Comparison of ENCODE assay signal across 24 mouse cellular contexts in genomic region chrX:142928430-142928829, GRCm38 (mm10). TPM values are rescaled to one million over a fixed set of nuclear protein-coding genes. Genes with fewer than 3 reads are reported as not detected.
DNase-seq lines count a peak whose midpoint lies in the region; ATAC-seq and TF ChIP-seq lines count a peak whose summit lies in the region.
"Had no signal": no experiment of that assay in that cellular context is flagged by ENCODE, and none has a peak within 500 bp of the region (broad histone marks: within the 10 kb centered on the region; RNA-seq: fewer than 3 reads in every experiment).

No protein-coding gene starts in this region.

- H3K4me1 ChIP-seq in intestine, embryonic 16.5 days (ENCODE audit: control insufficient read depth, insufficient read depth, low read length) = no peaks in the 10 kb centered on the region
- H3K4me1 ChIP-seq: forebrain, embryonic 10.5 days; forebrain, embryonic 13.5 days; heart, embryonic 10.5 days; intestine, embryonic 15.5 days had no signal

- no peak overlapping the region for H3K4me3 ChIP-seq in myocyte
- no peak overlapping the region for H3K4me3 ChIP-seq in intestine, embryonic 16.5 days (ENCODE audit: low read length)
- H3K4me3 ChIP-seq: forebrain, embryonic 10.5 days; forebrain, embryonic 13.5 days; heart, adult 2 months; heart, embryonic 10.5 days; heart, embryonic 13.5 days; intestine, embryonic 15.5 days had no signal

- peak overlapping the region; percentile 40 for H3K4me2 ChIP-seq in myocyte (ENCODE audit: low read depth)
- no peak overlapping the region for H3K4me2 ChIP-seq in intestine, embryonic 16.5 days (ENCODE audit: low read depth, low read length)
- H3K4me2 ChIP-seq: forebrain, embryonic 13.5 days; heart, embryonic 13.5 days; hindbrain, embryonic 14.5 days; intestine, embryonic 15.5 days had no signal

- ATAC-seq in activated CD4-positive, CD25-positive, alpha-beta regulatory T cell, adult 4 months = peak; percentile 36
- no peak for ATAC-seq in intestine, embryonic 16.5 days
- ATAC-seq: forebrain, embryonic 13.5 days; forebrain, embryonic 16.5 days; hindbrain, postnatal 0 days; intestine, embryonic 15.5 days had no signal

- H3K27ac ChIP-seq in intestine, embryonic 16.5 days (ENCODE audit: low read length) = no peak overlapping the region
- H3K27ac ChIP-seq: forebrain, embryonic 10.5 days; forebrain, embryonic 13.5 days; heart, adult 2 months; heart, embryonic 10.5 days; heart, embryonic 13.5 days; hindbrain, embryonic 14.5 days; hindbrain, postnatal 0 days; intestine, embryonic 15.5 days had no signal

- H3ac ChIP-seq in myocyte (ENCODE audit: control insufficient read depth, insufficient read length) = no peak overlapping the region

- peak; percentile 4 for DNase-seq in CD4-positive helper T cell, adult 2 months (ENCODE audit: low read depth, low spot score)
- no peak for DNase-seq in spleen, adult 12 weeks (ENCODE audit: low spot score)
- DNase-seq in cerebellum, adult 18-20 months = no peak
- DNase-seq: adrenal gland, adult 8-10 months; adrenal gland, postnatal 25 days; cerebellum, adult 11-12 months; cerebellum, adult 9-10 months; cerebellum, postnatal 14 days; gastrocnemius, postnatal 10 days; gastrocnemius, postnatal 36 days; heart, adult 2 months; heart, postnatal 14 days; heart, postnatal 4 days had no signal

- H3K9ac ChIP-seq in intestine, embryonic 16.5 days (ENCODE audit: low read depth, low read length) = no peak overlapping the region
- H3K9ac ChIP-seq: forebrain, embryonic 13.5 days; heart, embryonic 13.5 days; hindbrain, embryonic 14.5 days; intestine, embryonic 15.5 days had no signal

- H3K27me3 ChIP-seq in myocyte (ENCODE audit: control insufficient read depth, insufficient read depth, insufficient read length) = no peaks in the 10 kb centered on the region
- no peaks in the 10 kb centered on the region for H3K27me3 ChIP-seq in intestine, embryonic 16.5 days (replicated peaks; ENCODE audit: control insufficient read depth, insufficient read depth, low read length)
- H3K27me3 ChIP-seq: forebrain, embryonic 13.5 days; heart, embryonic 13.5 days; intestine, embryonic 15.5 days had no signal

- 69% methylated on average over 4 of the region's 4 CpGs for WGBS in intestine, embryonic 16.5 days

- no peak for TF ChIP-seq POLR2A in myocyte (IDR thresholded peaks at IDR 0.05; ENCODE audit: insufficient read length, low read depth)

- no peaks in the 10 kb centered on the region for H3K36me3 ChIP-seq in myocyte (ENCODE audit: control insufficient read depth, insufficient read depth)
- H3K36me3 ChIP-seq in intestine, embryonic 16.5 days (ENCODE audit: control insufficient read depth, insufficient read depth, low read length) = no peaks in the 10 kb centered on the region
- H3K36me3 ChIP-seq: heart, embryonic 10.5 days; heart, embryonic 13.5 days; intestine, embryonic 15.5 days had no signal

- no peaks in the 10 kb centered on the region for H3K9me3 ChIP-seq in intestine, embryonic 16.5 days (ENCODE audit: control insufficient read depth, low read length)
- H3K9me3 ChIP-seq: forebrain, embryonic 10.5 days; forebrain, embryonic 13.5 days; heart, embryonic 10.5 days; heart, embryonic 13.5 days; intestine, embryonic 15.5 days had no signal

- peaks cover 88% of the 10 kb centered on the region for H3K79me2 ChIP-seq in myocyte (ENCODE audit: control insufficient read depth, insufficient read depth)

TF ChIP-seq in myocyte, 11 proteins besides CTCF, POLR2A, EP300 and RAD21:
- no peak for TF ChIP-seq POLR2AphosphoS2 (IDR thresholded peaks at IDR 0.05; ENCODE audit: insufficient read length, low read depth)
- TF ChIP-seq TCF12 (IDR thresholded peaks at IDR 0.05; ENCODE audit: insufficient read depth, poor library complexity, severe bottlenecking) = no peak
- no peak for TF ChIP-seq MYOD1 (IDR thresholded peaks at IDR 0.05; ENCODE audit: control insufficient read depth in 1 of 3, insufficient read length in 2 of 3, low read depth in 2 of 3)
- no peak for TF ChIP-seq SRF (IDR thresholded peaks at IDR 0.05; ENCODE audit: control insufficient read depth, insufficient read length, low read depth)
- TF ChIP-seq MAX (IDR thresholded peaks at IDR 0.05; ENCODE audit: low read depth) = no peak
- no peak for TF ChIP-seq MYOG (IDR thresholded peaks at IDR 0.05; ENCODE audit: control insufficient read depth in 1 of 3, insufficient read depth in 1 of 3, insufficient read length in 2 of 3, low read depth in 2 of 3)
- TF ChIP-seq CEBPB (IDR thresholded peaks at IDR 0.05; ENCODE audit: insufficient read depth, poor library complexity, severe bottlenecking) = no peak
- no peak for TF ChIP-seq E2F4 (IDR thresholded peaks at IDR 0.05; ENCODE audit: insufficient read depth)
- no peak for TF ChIP-seq TCF3 (IDR thresholded peaks at IDR 0.05; ENCODE audit: insufficient read length, low read depth)
- TF ChIP-seq USF1 (IDR thresholded peaks at IDR 0.05; ENCODE audit: low read depth) = no peak
- no peak for TF ChIP-seq REST (IDR thresholded peaks at IDR 0.05; ENCODE audit: insufficient read depth, insufficient read length)

RNA-seq across cellular contexts. Expression of gene Ammecr1, which starts 38.1 kb away (rescaled TPM):
- polyA plus RNA-seq in activated CD4-positive, CD25-positive, alpha-beta regulatory T cell, adult 4 months (2017; shearing (Covaris generic)) = 1 to 10 TPM; 6.2 to 9.9 TPM
- 19.7 TPM for polyA plus RNA-seq in myocyte (2012; fragmentation: generic; extraction: Trizol)
- polyA plus RNA-seq in intestine, embryonic 16.5 days (2015; fragmentation: Nextera tagmentation; extraction: Ambion mirVana) = 5.2 and 5.8 TPM in 2 replicates
